Mouse (Mus musculus) midbrain, postnatal 0 days (tissue): ENCODE measurements around the gene Hbq1b. TPM values are rescaled to one million over a fixed set of nuclear protein-coding genes. Genes with fewer than 3 reads are reported as not detected.
"Not testable (repeated sequence)": the region's sequence is repeated elsewhere in the genome, so short reads cannot be mapped to it uniquely, and the experiment has no call there.

ENCODE experiments used
- ATAC-seq: fragments of 200-750 bp; cut with Nextera tagmentation; 2 replicates; pipeline ENCODE4 v1.8.0; 2017; ENCODE audit warnings: moderate number of reproducible peaks, mild to moderate bottlenecking, moderate TSS enrichment, moderate library complexity; ENCODE audit not compliant: low FRiP score
- DNase-seq: peaks from one replicate; pipeline ENCODE4 v3.0.0-alpha.2; 2015; ENCODE audit warnings: low spot score
- H3K27ac ChIP-seq: fragments of 300-500 bp; sonication (generic); 2 replicates; pipeline ENCODE4 v1.5.1; 2014; ENCODE audit warnings: low read depth, mild to moderate bottlenecking, low read length, mixed read lengths
- H3K27me3 ChIP-seq: fragments of 300-500 bp; sonication (generic); 2 replicates; pipeline ENCODE4 v1.6.1; 2014; ENCODE audit warnings: low read length, control low read depth, mixed read lengths; ENCODE audit not compliant: insufficient read depth
- H3K36me3 ChIP-seq: fragments of 300-500 bp; sonication (generic); 2 replicates; pipeline ENCODE4 v1.6.1; 2014; ENCODE audit warnings: low read length, control low read depth, mixed read lengths; ENCODE audit not compliant: insufficient read depth
- H3K4me1 ChIP-seq: fragments of 300-500 bp; sonication (generic); 2 replicates; pipeline ENCODE4 v1.6.1; 2014; ENCODE audit warnings: mild to moderate bottlenecking, control low read depth, antibody characterized with exemption, low read length, mixed read lengths; ENCODE audit not compliant: insufficient read depth
- H3K4me2 ChIP-seq: fragments of 300-500 bp; sonication (generic); 2 replicates; pipeline ENCODE4 v1.6.1; 2014; ENCODE audit warnings: low read depth, mild to moderate bottlenecking, low read length, mixed read lengths; ENCODE audit not compliant: poor library complexity, severe bottlenecking
- H3K4me3 ChIP-seq: fragments of 300-500 bp; sonication (generic); 2 replicates; pipeline ENCODE4 v1.5.1; 2014; ENCODE audit warnings: low read depth, mild to moderate bottlenecking, low read length, moderate library complexity
- H3K9ac ChIP-seq: fragments of 300-500 bp; sonication (generic); replicated peaks from 2 replicates; pipeline ENCODE4 v1.6.1; 2014; ENCODE audit warnings: mild to moderate bottlenecking, low read length, moderate library complexity, mixed read lengths; ENCODE audit not compliant: poor library complexity, severe bottlenecking
- H3K9me3 ChIP-seq: fragments of 300-500 bp; sonication (generic); 2 replicates; pipeline ENCODE4 v1.6.1; 2016; ENCODE audit warnings: low read length, control low read depth
- CTCF ChIP-seq: IDR thresholded peaks from 2 replicates; pipeline ENCODE4 v1.5.1; 2016; ENCODE audit warnings: antibody characterized with exemption, mild to moderate bottlenecking
- WGBS: fragments of 180-500 bp; shearing (Covaris S2); extraction: QIAGEN DNeasy Blood & Tissue Kit; methylation state at CpG from one replicate; pipeline ENCODE4 v1.1.7; 2014; 5-methylcytosine and 5-hydroxymethylcytosine counted together
- polyA plus RNA-seq: library from polyadenylated mRNA; unstranded; fragments of >200 nt; fragmentation: Nextera tagmentation; extraction: Ambion mirVana; gene quantifications from 2 replicates; pipeline ENCODE4 v1.2.1, GENCODE M21; 2015
- total RNA-seq: library from RNA; depleted of rRNA; stranded (reverse); fragments of >200 nt; gene quantifications from 2 replicates; pipeline ENCODE4 v1.2.3, GENCODE M21; 2014

Hbq1b gene
- total and polyA plus RNA-seq, 2 experiments from 2014 or later: 1.9 to 5.9 TPM

- Histone ChIP-seq H3K27me3 (no peaks in the 10 kb centered on the region), H3K4me3 (no peak within 1 kb of the TSS), H3K27ac (no peak within 1 kb of the TSS), H3K9ac (no peak within 1 kb of the TSS), H3K4me2 (no peak within 1 kb of the TSS), H3K36me3 (no peaks in the 10 kb centered on the region), H3K4me1 (no peaks in the 10 kb centered on the region), H3K9me3 (no peaks in the 10 kb centered on the region)
- TF ChIP-seq CTCF: no peak
- no peak for DNase-seq
- ATAC-seq: no peak
- 71% methylated on average over 3 of the region's 3 CpGs for WGBS
Observed at GRCm38 (mm10) chr11:32276347-32276746, 10.4 kb upstream of the Hbq1b start, which contains the start of gene Hba-x. Gene Hba-x, plus strand, starts transcription at chr11:32276400.

- Histone ChIP-seq H3K9ac (no peak overlapping the region), H3K27me3 (no peaks in the 10 kb centered on the region), H3K4me3 (no peak overlapping the region), H3K4me1 (no peaks in the 10 kb centered on the region), H3K27ac (no peak overlapping the region), H3K9me3 (no peaks in the 10 kb centered on the region), H3K4me2 (no peak overlapping the region), H3K36me3 (no peaks in the 10 kb centered on the region)
- ATAC-seq (no peak), DNase-seq (no peak)
- WGBS: 82% methylated on average over 21 of the region's 21 CpGs
- no peak for TF ChIP-seq CTCF
Observed at GRCm38 (mm10) chr11:32277736-32278457, 8.9 kb upstream of the Hbq1b start.

- H3K27me3 ChIP-seq: no peaks in the 10 kb centered on the region
- no peak overlapping the region for H3K4me2 ChIP-seq
- no peaks in the 10 kb centered on the region for H3K36me3 ChIP-seq
- WGBS: 86% methylated on average over 12 of the region's 12 CpGs
- TF ChIP-seq CTCF: no peak
- ATAC-seq (no peak), DNase-seq (no peak)
- H3K4me1 ChIP-seq: no peaks in the 10 kb centered on the region
- no peak overlapping the region for H3K27ac ChIP-seq
- H3K9me3 ChIP-seq: no peaks in the 10 kb centered on the region
- no peak overlapping the region for H3K9ac ChIP-seq
- no peak overlapping the region for H3K4me3 ChIP-seq
Observed at GRCm38 (mm10) chr11:32278458-32278957, 8.3 kb upstream of the Hbq1b start.

- no peak overlapping the region for H3K9ac ChIP-seq
- H3K9me3 ChIP-seq: no peaks in the 10 kb centered on the region
- no peak overlapping the region for H3K4me2 ChIP-seq
- no peaks in the 10 kb centered on the region for H3K4me1 ChIP-seq
- no peaks in the 10 kb centered on the region for H3K27me3 ChIP-seq
- H3K4me3 ChIP-seq: no peak overlapping the region
- DNase-seq: no peak
- H3K27ac ChIP-seq: no peak overlapping the region
- no peak for TF ChIP-seq CTCF
- 72% methylated on average over 2 of the region's 2 CpGs for WGBS
- ATAC-seq: no peak
- no peaks in the 10 kb centered on the region for H3K36me3 ChIP-seq
Observed at GRCm38 (mm10) chr11:32280646-32281045, 6.1 kb upstream of the Hbq1b start.

- no peak for ATAC-seq
- no peak for DNase-seq
- H3K27me3 ChIP-seq: no peaks in the 10 kb centered on the region
- H3K4me3 ChIP-seq: no peak overlapping the region
- no peak overlapping the region for H3K4me2 ChIP-seq
- no peaks in the 10 kb centered on the region for H3K9me3 ChIP-seq
- 44% methylated on average over 1 of the region's 1 CpGs for WGBS
- H3K36me3 ChIP-seq: no peaks in the 10 kb centered on the region
- TF ChIP-seq CTCF: no peak
- H3K27ac ChIP-seq: no peak overlapping the region
- H3K9ac ChIP-seq: no peak overlapping the region
- H3K4me1 ChIP-seq: no peaks in the 10 kb centered on the region
Observed at GRCm38 (mm10) chr11:32281416-32282144, 5.2 kb upstream of the Hbq1b start.

- H3K4me2 ChIP-seq, H3K4me1 ChIP-seq, H3K36me3 ChIP-seq, H3K9me3 ChIP-seq, H3K27ac ChIP-seq, H3K27me3 ChIP-seq, H3K9ac ChIP-seq, DNase-seq, ATAC-seq, H3K4me3 ChIP-seq: not testable (repeated sequence)
- 80% methylated on average over 1 of the region's 5 CpGs for WGBS
Observed at GRCm38 (mm10) chr11:32283091-32283777, 3.5 kb upstream of the Hbq1b start, which contains the start of gene Hba-a1. Gene Hba-a1, plus strand, starts transcription at chr11:32283511.

- not testable (repeated sequence) for H3K9me3 ChIP-seq, H3K9ac ChIP-seq, H3K27me3 ChIP-seq, H3K4me1 ChIP-seq, H3K36me3 ChIP-seq, DNase-seq, H3K4me2 ChIP-seq, ATAC-seq, H3K4me3 ChIP-seq, H3K27ac ChIP-seq
- 55% methylated on average over 2 of the region's 2 CpGs for WGBS
Observed at GRCm38 (mm10) chr11:32284582-32284981, 2.2 kb upstream of the Hbq1b start.
